Mouse (Mus musculus): ENCODE measurements around the gene Gpr182.
"Not testable (repeated sequence)": the region's sequence is repeated elsewhere in the genome, so short reads cannot be mapped to it uniquely, and the experiment has no call there.

- TF ChIP-seq CTCF (conservative IDR thresholded peaks at IDR 0.05; ENCODE audit: low read length); POU5F1 (IDR thresholded peaks at IDR 0.05; ENCODE audit: borderline replicate concordance, low read length): not testable (repeated sequence)
These were observed 33.9 kb upstream of the Gpr182 start for GRCm38 (mm10) chr10:127785411-127785810.

Data from E14TG2a.4 (cell line).